Mouse (Mus musculus) lung, embryonic 14.5 days (tissue): ENCODE results near the gene Alpk3. TPM values are rescaled to one million over a fixed set of nuclear protein-coding genes. Genes with fewer than 3 reads are reported as not detected.

Experiments used
- ATAC-seq: fragments of 200-750 bp; cut with Nextera tagmentation; 2 replicates; pipeline ENCODE4 v1.8.0; 2017; ENCODE audit warnings: mild to moderate bottlenecking, moderate TSS enrichment, moderate library complexity; ENCODE audit not compliant: insufficient read depth
- DNase-seq: peaks from one replicate; pipeline ENCODE4 v3.0.0-alpha.2; 2015
- H3K27ac ChIP-seq: fragments of 300-500 bp; sonication (generic); 2 replicates; pipeline ENCODE4 v1.5.1; 2014; ENCODE audit warnings: low read depth, mild to moderate bottlenecking, moderate library complexity
- H3K27me3 ChIP-seq: fragments of 300-500 bp; sonication (generic); 2 replicates; pipeline ENCODE4 v1.6.1; 2014; ENCODE audit warnings: low read length, control low read depth; ENCODE audit not compliant: insufficient read depth
- H3K36me3 ChIP-seq: fragments of 300-500 bp; sonication (generic); 2 replicates; pipeline ENCODE4 v1.6.1; 2014; ENCODE audit warnings: control low read depth; ENCODE audit not compliant: insufficient read depth
- H3K4me1 ChIP-seq: fragments of 300-500 bp; sonication (generic); 2 replicates; pipeline ENCODE4 v1.6.1; 2014; ENCODE audit warnings: antibody characterized with exemption, control low read depth; ENCODE audit not compliant: insufficient read depth
- H3K4me2 ChIP-seq: fragments of 300-500 bp; sonication (generic); 2 replicates; pipeline ENCODE4 v1.6.1; 2014; ENCODE audit warnings: mild to moderate bottlenecking
- H3K4me3 ChIP-seq: fragments of 300-500 bp; sonication (generic); 2 replicates; pipeline ENCODE4 v1.5.1; 2014; ENCODE audit warnings: low read depth, low read length
- H3K9ac ChIP-seq: fragments of 300-500 bp; sonication (generic); 2 replicates; pipeline ENCODE4 v1.6.1; 2014
- H3K9me3 ChIP-seq: fragments of 300-500 bp; sonication (generic); 2 replicates; pipeline ENCODE4 v1.6.1; 2016; ENCODE audit warnings: low read depth, low read length, control low read depth
- CTCF ChIP-seq: IDR thresholded peaks from 2 replicates; pipeline ENCODE4 v1.5.1; 2016; ENCODE audit warnings: antibody characterized with exemption, low read depth
- WGBS: fragments of 180-500 bp; shearing (Covaris S2); extraction: QIAGEN DNeasy Blood & Tissue Kit; methylation state at CpG from one replicate; pipeline ENCODE4 v1.1.7; 2014; 5-methylcytosine and 5-hydroxymethylcytosine counted together
- polyA plus RNA-seq: library from polyadenylated mRNA; unstranded; fragments of >200 nt; fragmentation: Nextera tagmentation; extraction: Ambion mirVana; gene quantifications from 2 replicates; pipeline ENCODE4 v1.2.1, GENCODE M21; 2014

Alpk3 gene
- polyA plus RNA-seq, 1 experiment from 2014 or later: 0.63 TPM

DNA sequence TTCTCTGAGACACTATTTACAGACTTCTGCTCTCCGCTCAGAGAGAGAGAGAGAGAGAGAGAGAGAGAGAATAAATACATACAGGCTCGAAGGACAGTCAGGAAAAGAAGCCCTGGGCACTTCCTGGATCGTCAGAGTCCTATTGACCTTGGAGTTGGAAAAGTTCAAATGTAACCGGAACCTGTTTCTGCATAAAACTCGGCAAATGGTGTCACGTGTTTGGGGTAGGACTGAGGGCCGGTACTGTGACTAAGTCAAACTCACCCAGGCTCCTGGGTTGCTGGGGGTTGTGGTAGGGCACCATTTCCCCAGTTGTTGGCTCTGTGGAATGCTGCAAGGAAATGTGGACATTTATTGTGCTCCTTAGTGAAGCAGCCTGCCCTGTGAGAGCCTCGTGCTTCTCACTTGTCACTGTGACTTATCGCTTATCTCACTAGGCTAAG, 1.3 kb downstream of the Alpk3 start:
- Histone ChIP-seq H3K4me3 (no peak overlapping the region), H3K4me1 (peaks cover 28% of the 10 kb centered on the region), H3K27ac (peak overlapping the region; percentile 81), H3K27me3 (no peaks in the 10 kb centered on the region), H3K36me3 (no peaks in the 10 kb centered on the region), H3K4me2 (peak overlapping the region; percentile 46), H3K9ac (no peak overlapping the region), H3K9me3 (no peaks in the 10 kb centered on the region)
- peak; percentile 30 for DNase-seq
- 0 out of 2 replicates have a peak, but pooled peaks have one; percentile 15 for ATAC-seq
- 14% methylated on average over 9 of the region's 9 CpGs for WGBS
- no peak for TF ChIP-seq CTCF

DNA sequence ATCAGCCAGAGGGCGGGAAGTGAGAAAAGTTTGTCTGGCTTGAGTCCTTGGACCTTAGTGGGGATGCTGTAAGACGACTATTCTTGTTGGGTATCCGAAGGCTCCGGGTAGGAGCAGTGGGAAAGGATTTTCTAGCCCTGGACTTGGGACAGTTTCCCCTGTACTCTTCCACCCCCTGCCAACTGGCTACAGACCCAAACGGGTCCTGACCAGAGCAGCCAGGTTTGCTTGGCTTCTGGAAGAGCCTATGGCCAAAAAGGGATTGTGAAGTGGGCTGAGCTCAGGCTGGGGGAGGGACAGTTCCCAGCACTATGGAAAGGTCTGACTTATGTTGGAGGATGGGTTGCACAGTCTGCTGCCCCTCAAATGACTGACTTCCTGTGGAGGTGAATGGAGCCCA, 2.0 kb downstream of the Alpk3 start:
- Histone ChIP-seq H3K4me2 (peak overlapping the region; percentile 46; the same call in 1 of the 2 replicates), H3K9ac (no peak overlapping the region), H3K4me3 (no peak overlapping the region), H3K27ac (no peak overlapping the region; the same call in 1 of the 2 replicates), H3K9me3 (no peaks in the 10 kb centered on the region), H3K27me3 (no peaks in the 10 kb centered on the region), H3K36me3 (no peaks in the 10 kb centered on the region), H3K4me1 (peaks cover 28% of the 10 kb centered on the region)
- 47% methylated on average over 5 of the region's 5 CpGs for WGBS
- DNase-seq (peak; percentile 13), ATAC-seq (no peak)
- no peak for TF ChIP-seq CTCF

DNA sequence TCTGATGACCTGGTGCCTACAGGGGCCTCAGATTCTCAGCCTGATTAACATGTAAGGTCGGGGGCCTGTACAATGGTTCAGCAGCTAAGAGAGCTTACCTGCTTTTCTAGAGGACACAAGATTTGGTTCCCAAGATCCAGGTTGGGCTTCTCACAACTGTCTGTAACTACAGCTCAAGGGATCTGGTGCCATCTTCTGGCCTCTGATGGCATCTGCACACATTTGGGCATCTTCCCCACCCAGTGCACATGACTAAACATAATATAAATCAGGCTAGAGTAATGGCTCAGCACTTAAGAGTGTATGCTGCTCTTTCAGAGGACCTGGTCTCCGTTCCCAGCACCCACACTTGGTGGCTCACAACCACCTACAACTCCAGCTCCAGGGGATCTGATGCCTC, 3.5 kb downstream of the Alpk3 start:
- H3K9me3 ChIP-seq: no peaks in the 10 kb centered on the region
- H3K4me2 ChIP-seq: no peak overlapping the region
- H3K36me3 ChIP-seq: no peaks in the 10 kb centered on the region
- H3K4me1 ChIP-seq: peaks cover 25% of the 10 kb centered on the region
- no peak overlapping the region for H3K27ac ChIP-seq
- H3K9ac ChIP-seq: no peak overlapping the region
- DNase-seq (peak; percentile 60), ATAC-seq (no peak)
- TF ChIP-seq CTCF: peak; percentile 61
- no peaks in the 10 kb centered on the region for H3K27me3 ChIP-seq
- no peak overlapping the region for H3K4me3 ChIP-seq
- 80% methylated on average over 2 of the region's 2 CpGs for WGBS

DNA sequence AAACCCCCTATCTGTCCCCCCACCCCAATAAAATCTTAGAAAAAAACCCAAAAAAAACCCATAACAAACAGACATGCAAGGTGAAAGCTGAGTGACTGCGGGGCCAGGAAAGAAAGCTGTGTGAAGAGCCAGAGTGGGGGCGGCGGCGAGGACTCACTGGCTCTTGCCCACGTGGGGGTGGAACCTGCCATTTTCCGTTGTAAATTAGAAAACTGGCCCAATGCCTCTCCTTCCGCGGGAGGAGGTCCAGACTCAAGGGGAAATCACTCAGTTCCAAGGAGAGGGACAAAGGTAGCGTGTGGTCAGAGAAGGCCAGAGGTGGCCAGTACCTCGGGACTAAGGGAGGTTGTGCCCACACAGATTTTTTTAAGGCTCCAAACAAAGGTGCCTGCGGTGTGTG, 4.5 kb downstream of the Alpk3 start:
- TF ChIP-seq CTCF: no peak
- no peaks in the 10 kb centered on the region for H3K36me3 ChIP-seq
- no peak overlapping the region for H3K27ac ChIP-seq
- no peak for DNase-seq
- H3K4me2 ChIP-seq: no peak overlapping the region
- 86% methylated on average over 11 of the region's 11 CpGs for WGBS
- no peak overlapping the region for H3K4me3 ChIP-seq
- H3K4me1 ChIP-seq: peaks cover 20% of the 10 kb centered on the region
- H3K9me3 ChIP-seq: no peaks in the 10 kb centered on the region
- no peaks in the 10 kb centered on the region for H3K27me3 ChIP-seq
- H3K9ac ChIP-seq: no peak overlapping the region
- no peak for ATAC-seq

DNA sequence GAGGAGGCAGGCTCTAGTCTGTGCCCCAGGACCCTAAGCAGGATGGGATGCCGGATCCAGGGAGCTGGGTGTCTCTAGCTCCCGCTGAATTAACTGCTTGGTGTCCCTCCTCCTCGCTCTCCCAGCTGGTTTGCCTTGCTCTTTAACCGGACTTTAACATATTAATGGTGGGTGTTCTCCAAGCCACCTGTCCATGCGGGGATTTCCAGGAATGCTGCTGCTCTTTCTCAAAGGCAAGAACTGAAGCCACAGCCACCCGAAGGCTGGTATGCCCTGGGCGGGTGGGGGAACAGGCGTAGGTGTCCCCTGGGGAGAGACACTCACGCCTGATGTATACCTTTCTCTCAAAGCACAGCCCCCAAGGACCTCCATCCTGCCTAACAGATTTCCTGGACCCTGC, 5.9 kb downstream of the Alpk3 start:
- H3K27me3 ChIP-seq: no peaks in the 10 kb centered on the region
- H3K4me3 ChIP-seq: no peak overlapping the region
- no peaks in the 10 kb centered on the region for H3K9me3 ChIP-seq
- H3K27ac ChIP-seq: no peak overlapping the region
- no peak for TF ChIP-seq CTCF
- ATAC-seq: no peak
- H3K4me1 ChIP-seq: peaks cover 7% of the 10 kb centered on the region
- H3K9ac ChIP-seq: no peak overlapping the region
- H3K36me3 ChIP-seq: no peaks in the 10 kb centered on the region
- H3K4me2 ChIP-seq: no peak overlapping the region
- 74% methylated on average over 9 of the region's 9 CpGs for WGBS
- DNase-seq: no peak

DNA sequence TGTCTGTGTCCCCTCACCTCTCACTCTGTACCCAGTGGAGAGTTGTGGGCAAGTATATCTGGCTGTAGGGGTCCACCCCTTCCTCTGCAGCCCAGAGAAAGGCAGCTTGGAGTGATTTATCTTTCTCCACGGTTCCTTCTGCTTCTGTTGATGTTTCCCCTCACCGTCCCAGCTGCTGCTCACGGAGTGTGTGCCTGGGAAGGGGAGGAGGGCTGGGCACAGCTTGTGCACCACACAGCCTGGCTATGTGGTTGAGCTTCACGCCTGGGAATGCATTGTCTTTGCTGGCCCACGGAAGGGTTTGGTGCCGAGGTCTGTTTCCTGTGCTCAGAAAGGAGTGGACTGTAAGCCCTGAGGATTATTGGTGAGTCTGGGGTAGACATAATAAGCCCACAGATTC, 9.3 kb downstream of the Alpk3 start:
- Histone ChIP-seq H3K4me3 (no peak overlapping the region), H3K9ac (no peak overlapping the region), H3K27me3 (no peaks in the 10 kb centered on the region), H3K4me2 (no peak overlapping the region), H3K36me3 (no peaks in the 10 kb centered on the region), H3K9me3 (no peaks in the 10 kb centered on the region), H3K4me1 (no peaks in the 10 kb centered on the region), H3K27ac (no peak overlapping the region)
- TF ChIP-seq CTCF: no peak
- 24% methylated on average over 6 of the region's 6 CpGs for WGBS
- peak; percentile 26 for DNase-seq
- no peak for ATAC-seq

DNA sequence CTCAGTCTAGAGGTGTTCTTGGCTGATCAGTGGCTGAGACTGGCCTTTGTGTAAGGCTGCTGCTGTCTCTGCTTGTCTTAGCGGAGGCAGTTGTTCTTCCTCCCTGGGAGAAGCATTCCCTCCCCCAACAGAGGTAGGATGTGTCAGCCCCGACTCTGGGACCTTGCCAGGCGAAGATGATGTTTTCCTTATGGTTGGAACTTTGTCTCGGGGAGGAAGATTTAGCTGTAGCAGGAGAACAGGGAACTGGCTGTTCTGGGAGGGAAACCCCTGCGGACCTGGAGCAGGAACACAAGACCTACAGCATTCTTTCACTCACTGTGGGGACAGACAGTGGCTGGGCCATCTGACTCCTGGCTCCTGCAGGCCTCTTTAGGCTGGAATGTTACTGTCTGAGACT, 15.1 kb downstream of the Alpk3 start:
- peaks cover 23% of the 10 kb centered on the region; the same call in 1 of the 2 replicates for H3K4me1 ChIP-seq
- no peaks in the 10 kb centered on the region for H3K9me3 ChIP-seq
- H3K27me3 ChIP-seq: no peaks in the 10 kb centered on the region
- ATAC-seq (peak; percentile 71), DNase-seq (peak; percentile 93)
- H3K4me2 ChIP-seq: no peak overlapping the region
- peak overlapping the region; percentile 62; the same call in 1 of the 2 replicates for H3K27ac ChIP-seq
- TF ChIP-seq CTCF: no peak
- H3K4me3 ChIP-seq: no peak overlapping the region
- no peaks in the 10 kb centered on the region for H3K36me3 ChIP-seq
- 21% methylated on average over 5 of the region's 5 CpGs for WGBS
- H3K9ac ChIP-seq: no peak overlapping the region

DNA sequence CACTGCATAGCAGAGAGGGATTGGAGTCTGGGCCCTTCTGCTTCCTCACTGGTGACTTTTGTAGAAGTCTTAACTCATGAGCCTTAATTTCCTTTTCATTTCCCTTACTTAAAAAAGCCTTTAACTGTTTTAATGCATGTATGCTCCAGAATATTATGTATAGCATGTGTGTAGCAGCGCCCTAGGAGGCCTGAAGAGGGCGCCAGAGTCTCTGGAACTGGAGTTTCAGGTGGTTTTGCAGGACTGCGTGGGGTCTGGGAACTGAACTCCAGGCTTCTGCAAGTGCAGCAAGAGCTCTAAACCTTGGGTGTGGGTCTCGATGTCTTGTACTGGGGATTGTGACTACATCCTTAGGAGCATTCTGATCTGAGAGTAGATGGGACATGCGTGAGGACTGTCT, 15.9 kb downstream of the Alpk3 start:
- no peak for DNase-seq
- 86% methylated on average over 5 of the region's 5 CpGs for WGBS
- Histone ChIP-seq H3K9ac (no peak overlapping the region), H3K4me2 (no peak overlapping the region), H3K9me3 (no peaks in the 10 kb centered on the region), H3K36me3 (no peaks in the 10 kb centered on the region), H3K4me3 (no peak overlapping the region), H3K4me1 (peaks cover 23% of the 10 kb centered on the region), H3K27me3 (no peaks in the 10 kb centered on the region), H3K27ac (peak overlapping the region; percentile 62; the same call in 1 of the 2 replicates)
- peak; percentile 39 for TF ChIP-seq CTCF
- ATAC-seq: no peak
